Mouse (Mus musculus) brain, embryonic 18.5 days (tissue): ENCODE measurements around the gene Pgrmc1.
"Not testable (repeated sequence)": the region's sequence is repeated elsewhere in the genome, so short reads cannot be mapped to it uniquely, and the experiment has no call there.

Source experiments
- DNase-seq: peaks from one replicate; pipeline ENCODE4 v3.0.0-alpha.2; 2012; ENCODE audit warnings: low read depth, low spot score

Gene Pgrmc1

GRCm38 (mm10) chrX:36597707-36598389 is at the start of gene Pgrmc1:
TSS of gene Pgrmc1 (plus strand) at chrX:36598206.
- peak; percentile 59 for DNase-seq

- DNase-seq = no peak
Observed at GRCm38 (mm10) chrX:36548798-36549197, 49.2 kb upstream of the Pgrmc1 start.

- no peak for DNase-seq
Observed at GRCm38 (mm10) chrX:36550906-36551305, 47.1 kb upstream of the Pgrmc1 start.

- no peak for DNase-seq
Observed at GRCm38 (mm10) chrX:36551351-36551750, 46.7 kb upstream of the Pgrmc1 start.

GRCm38 (mm10) chrX:36552055-36552587 is 45.9 kb upstream of the Pgrmc1 start:
- DNase-seq = no peak

GRCm38 (mm10) chrX:36552715-36553114 is 45.3 kb upstream of the Pgrmc1 start:
- DNase-seq = no peak

GRCm38 (mm10) chrX:36555196-36555595 is 42.8 kb upstream of the Pgrmc1 start:
- not testable (repeated sequence) for DNase-seq

- DNase-seq = no peak
Observed at GRCm38 (mm10) chrX:36560170-36560569, 37.8 kb upstream of the Pgrmc1 start.

GRCm38 (mm10) chrX:36561650-36562049 is 36.4 kb upstream of the Pgrmc1 start:
- DNase-seq = no peak

- DNase-seq = no peak
Observed at GRCm38 (mm10) chrX:36562079-36562478, 35.9 kb upstream of the Pgrmc1 start.

- DNase-seq = no peak
Observed at GRCm38 (mm10) chrX:36586629-36587303, 11.2 kb upstream of the Pgrmc1 start.

GRCm38 (mm10) chrX:36587304-36588209 is 10.4 kb upstream of the Pgrmc1 start:
- peak; percentile 52 for DNase-seq

- DNase-seq = no peak
Observed at GRCm38 (mm10) chrX:36590266-36590665, 7.7 kb upstream of the Pgrmc1 start.

GRCm38 (mm10) chrX:36591120-36591519 is 6.9 kb upstream of the Pgrmc1 start:
- no peak for DNase-seq

GRCm38 (mm10) chrX:36591539-36591938 is 6.5 kb upstream of the Pgrmc1 start:
- DNase-seq = no peak

GRCm38 (mm10) chrX:36595247-36595646 is 2.8 kb upstream of the Pgrmc1 start:
- no peak for DNase-seq

GRCm38 (mm10) chrX:36596483-36597120 is 1.4 kb upstream of the Pgrmc1 start:
- DNase-seq = not testable (repeated sequence)

- DNase-seq = no peak
Observed at GRCm38 (mm10) chrX:36598390-36598810, 394 bp downstream of the Pgrmc1 start.

- no peak for DNase-seq
Observed at GRCm38 (mm10) chrX:36598861-36599344, 897 bp downstream of the Pgrmc1 start.

GRCm38 (mm10) chrX:36599656-36600055 is 1.6 kb downstream of the Pgrmc1 start:
- no peak for DNase-seq

GRCm38 (mm10) chrX:36600066-36600465 is 2.1 kb downstream of the Pgrmc1 start:
- DNase-seq = no peak
